Mouse (Mus musculus): ENCODE data around the gene Tnrc18.
A peak's percentile ranks its signal among the peaks of the same experiment; 100 is the strongest.
"Not testable (repeated sequence)": the region's sequence is repeated elsewhere in the genome, so short reads cannot be mapped to it uniquely, and the experiment has no call there.

Gene Tnrc18

GRCm38 (mm10) chr5:142817524-142818434 lies at the start of gene Tnrc18:
TSS of gene Tnrc18 (minus strand) at chr5:142817662.
- DNase-seq (ENCODE audit: low read depth, low spot score), result peak; percentile 99

- no peak for DNase-seq (ENCODE audit: low read depth, low spot score)
Observed at GRCm38 (mm10) chr5:142857763-142858229, 40.3 kb upstream of the Tnrc18 start.

- no peak for DNase-seq (ENCODE audit: low read depth, low spot score)
Observed at GRCm38 (mm10) chr5:142856408-142856807, 38.9 kb upstream of the Tnrc18 start.

GRCm38 (mm10) chr5:142854877-142855276 lies 37.4 kb upstream of the Tnrc18 start:
- no peak for DNase-seq (ENCODE audit: low read depth, low spot score)

GRCm38 (mm10) chr5:142853585-142853984 lies 36.1 kb upstream of the Tnrc18 start:
- no peak for DNase-seq (ENCODE audit: low read depth, low spot score)

GRCm38 (mm10) chr5:142851681-142852049 lies 34.2 kb upstream of the Tnrc18 start:
- no peak for DNase-seq (ENCODE audit: low read depth, low spot score)

- DNase-seq (ENCODE audit: low read depth, low spot score), result no peak
Observed at GRCm38 (mm10) chr5:142850916-142851680, 33.6 kb upstream of the Tnrc18 start.

- no peak for DNase-seq (ENCODE audit: low read depth, low spot score)
Observed at GRCm38 (mm10) chr5:142850476-142850875, 33.0 kb upstream of the Tnrc18 start.

- DNase-seq (ENCODE audit: low read depth, low spot score), result no peak
Observed at GRCm38 (mm10) chr5:142848911-142849310, 31.4 kb upstream of the Tnrc18 start.

GRCm38 (mm10) chr5:142848149-142848548 lies 30.7 kb upstream of the Tnrc18 start:
- DNase-seq (ENCODE audit: low read depth, low spot score), result no peak

- DNase-seq (ENCODE audit: low read depth, low spot score), result no peak
Observed at GRCm38 (mm10) chr5:142844467-142844866, 27.0 kb upstream of the Tnrc18 start.

GRCm38 (mm10) chr5:142842137-142842642 lies 24.7 kb upstream of the Tnrc18 start:
- no peak for DNase-seq (ENCODE audit: low read depth, low spot score)

GRCm38 (mm10) chr5:142841372-142842136 lies 24.1 kb upstream of the Tnrc18 start:
- DNase-seq (ENCODE audit: low read depth, low spot score), result peak; percentile 21

GRCm38 (mm10) chr5:142837427-142837826 lies 20.0 kb upstream of the Tnrc18 start:
- not testable (repeated sequence) for DNase-seq (ENCODE audit: low read depth, low spot score)

GRCm38 (mm10) chr5:142836891-142837290 lies 19.4 kb upstream of the Tnrc18 start:
- DNase-seq (ENCODE audit: low read depth, low spot score), result no peak

GRCm38 (mm10) chr5:142833646-142834438 lies 16.4 kb upstream of the Tnrc18 start:
- no peak for DNase-seq (ENCODE audit: low read depth, low spot score)

- DNase-seq (ENCODE audit: low read depth, low spot score), result no peak
Observed at GRCm38 (mm10) chr5:142826131-142826530, 8.7 kb upstream of the Tnrc18 start.

GRCm38 (mm10) chr5:142825665-142826064 lies 8.2 kb upstream of the Tnrc18 start:
- DNase-seq (ENCODE audit: low read depth, low spot score), result no peak

- no peak for DNase-seq (ENCODE audit: low read depth, low spot score)
Observed at GRCm38 (mm10) chr5:142824091-142824490, 6.6 kb upstream of the Tnrc18 start.

Data from skeletal muscle tissue, adult 2 months (tissue).